Mouse (Mus musculus): Measurements from ENCODE around the gene Rnf34. TPM values are rescaled to one million over a fixed set of nuclear protein-coding genes. Genes with fewer than 3 reads are reported as not detected.

Gene Rnf34
- 6.0 and 9.6 TPM in 2 replicates for polyA plus RNA-seq (2012; rRNA removed; ENCODE audit: low replicate concordance)

GRCm38 (mm10) chr5:122849521-122850318, at the start of gene Rnf34:
TSS of gene Rnf34 (plus strand) at chr5:122850048.

DNA sequence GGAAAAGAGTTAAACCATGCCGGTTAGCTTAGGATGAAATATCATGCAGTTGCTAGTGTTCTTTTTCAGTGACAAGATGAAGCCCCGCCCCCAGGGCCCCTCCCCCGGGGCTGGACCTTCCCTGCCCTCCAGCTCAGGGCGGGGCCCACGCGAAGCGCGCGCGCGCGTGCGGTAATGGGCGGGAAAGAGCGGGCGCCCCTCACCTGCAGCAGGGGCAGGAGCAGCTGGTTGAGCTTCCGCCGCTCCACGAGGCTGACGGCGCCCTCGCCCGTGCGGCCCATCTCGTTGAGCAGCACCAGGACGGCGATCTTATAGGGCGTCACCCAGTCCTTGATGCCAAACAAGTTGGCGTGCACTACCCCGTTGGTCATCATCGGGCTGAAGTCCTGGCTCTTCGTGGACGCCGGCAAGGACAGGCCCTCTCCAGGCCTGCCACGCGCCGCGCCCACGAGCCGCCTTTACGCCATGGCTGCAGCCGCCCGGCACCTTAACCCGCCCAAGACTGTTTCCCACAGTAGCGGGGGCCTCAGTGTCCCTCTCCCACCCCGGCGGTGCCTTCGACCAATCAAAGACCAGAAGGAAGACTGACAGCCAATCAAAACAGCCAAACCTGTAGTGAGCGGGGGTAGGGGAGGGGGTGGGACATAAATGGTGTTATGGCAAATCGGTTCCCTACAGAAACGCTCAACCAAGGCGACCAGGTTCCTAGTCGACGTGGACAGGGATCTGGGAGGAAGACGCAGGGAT, 28.9 kb upstream of the Rnf34 start, which contains the start of gene Anapc5:
TSS of gene Anapc5 (minus strand) at position 563 of the 747 bp plus-strand sequence.

Other genes starting within 250 kb of the Rnf34 start
- gene Ift81, start 235.5 kb upstream of the Rnf34 start, polyA plus RNA-seq (2012; rRNA removed; ENCODE audit: low replicate concordance): 1.3 and 3.3 TPM in 2 replicates
- 26.9 and 34.8 TPM in 2 replicates for gene P2rx7, start 206.1 kb upstream of the Rnf34 start, polyA plus RNA-seq (2012; rRNA removed; ENCODE audit: low replicate concordance)
- gene P2rx4, start 142.5 kb upstream of the Rnf34 start, polyA plus RNA-seq (2012; rRNA removed; ENCODE audit: low replicate concordance): 75.4 and 100 TPM in 2 replicates
- gene Camkk2, start 70.6 kb upstream of the Rnf34 start, polyA plus RNA-seq (2012; rRNA removed; ENCODE audit: low replicate concordance): 36.3 and 56.5 TPM in 2 replicates
- gene Anapc5, start 28.7 kb upstream of the Rnf34 start, polyA plus RNA-seq (2012; rRNA removed; ENCODE audit: low replicate concordance): 179 and 369 TPM in 2 replicates
- gene Kdm2b, start 139.8 kb downstream of the Rnf34 start, polyA plus RNA-seq (2012; rRNA removed; ENCODE audit: low replicate concordance): 21.5 and 33.3 TPM in 2 replicates
- 104 and 119 TPM in 2 replicates for gene Orai1, start 165.0 kb downstream of the Rnf34 start, polyA plus RNA-seq (2012; rRNA removed; ENCODE audit: low replicate concordance)
- gene Morn3, start 197.0 kb downstream of the Rnf34 start, polyA plus RNA-seq (2012; rRNA removed; ENCODE audit: low replicate concordance): 0.10 TPM in 1 of 2 replicates, not detected in the other
- gene Tmem120b, start 218.4 kb downstream of the Rnf34 start, polyA plus RNA-seq (2012; rRNA removed; ENCODE audit: low replicate concordance): 79.4 and 86.0 TPM in 2 replicates